Mouse (Mus musculus) gastrocnemius, adult 2 months (tissue): ENCODE measurements around the gene Pwwp2b. TPM values are rescaled to one million over a fixed set of nuclear protein-coding genes. Genes with fewer than 3 reads are reported as not detected.

ENCODE experiments used
- DNase-seq: peaks from one replicate; pipeline ENCODE4 v3.0.0; 2022
- H3K27ac ChIP-seq: fragments of 200-600 bp; 2 replicates; pipeline ENCODE4 v1.8.1; 2022; ENCODE audit warnings: mild to moderate bottlenecking
- H3K4me3 ChIP-seq: fragments of 200-600 bp; 2 replicates; pipeline ENCODE4 v1.8.1; 2022; ENCODE audit warnings: mild to moderate bottlenecking, moderate library complexity
- CTCF ChIP-seq: fragments of 200-600 bp; IDR thresholded peaks from 2 replicates; pipeline ENCODE4 v1.8.1; 2022; ENCODE audit warnings: antibody characterized with exemption, mild to moderate bottlenecking, moderate library complexity
- intact Hi-C: fragments of 180-260 bp; cut with DNase I; formaldehyde crosslinking; loops from one replicate; pipeline ENCODE4 v1.15.1; 2025
- total RNA-seq, 2 experiments: library from RNA; stranded (reverse); gene quantifications; 2 replicates each; pipeline ENCODE4 v1.2.3; 2021

Gene Pwwp2b
- total RNA-seq, 2 experiments from 2014 or later, result 3.0 to 7.4 TPM

DNA sequence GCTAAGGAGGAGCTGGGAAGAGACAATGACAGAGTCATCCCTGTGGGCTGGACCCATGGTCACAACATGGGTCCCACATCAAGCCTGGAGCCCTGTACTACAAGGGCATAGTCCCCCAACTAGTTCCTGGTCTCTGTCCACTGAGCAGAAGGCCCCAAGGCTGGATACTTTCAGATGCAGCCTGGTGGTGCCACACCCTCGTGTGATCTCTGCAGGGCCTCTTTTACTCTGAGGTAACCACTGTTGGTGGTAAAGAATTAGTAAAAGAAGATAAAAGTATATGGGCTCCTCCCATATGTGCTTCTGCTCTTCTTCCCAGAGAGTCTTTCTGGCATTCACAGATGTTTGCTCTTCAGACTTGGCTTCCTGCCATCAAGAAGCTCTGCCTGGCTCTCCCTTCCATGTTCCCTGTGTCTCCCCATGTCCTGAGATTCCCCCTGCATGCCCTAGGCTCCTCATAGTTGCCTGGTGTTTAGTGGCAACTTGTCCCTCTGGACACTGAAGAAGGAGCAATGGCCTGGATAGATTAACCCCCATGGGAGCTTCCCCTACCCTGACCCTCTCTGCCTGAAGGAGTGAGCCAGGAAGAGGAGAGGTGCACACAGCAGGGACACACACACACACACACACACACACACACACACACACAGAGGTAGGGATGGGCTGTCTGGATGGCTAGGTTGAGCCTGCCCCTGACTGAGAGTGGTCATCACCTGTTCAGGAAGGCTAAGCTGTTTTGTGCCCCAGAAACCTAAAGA is 24.5 kb downstream of the Pwwp2b start:
- peak; percentile 46 for DNase-seq
- Histone ChIP-seq H3K27ac (peak overlapping the region; percentile 86), H3K4me3 (peak overlapping the region; percentile 30)
- no peak for TF ChIP-seq CTCF
- intact Hi-C loops, result no loop called here

DNA sequence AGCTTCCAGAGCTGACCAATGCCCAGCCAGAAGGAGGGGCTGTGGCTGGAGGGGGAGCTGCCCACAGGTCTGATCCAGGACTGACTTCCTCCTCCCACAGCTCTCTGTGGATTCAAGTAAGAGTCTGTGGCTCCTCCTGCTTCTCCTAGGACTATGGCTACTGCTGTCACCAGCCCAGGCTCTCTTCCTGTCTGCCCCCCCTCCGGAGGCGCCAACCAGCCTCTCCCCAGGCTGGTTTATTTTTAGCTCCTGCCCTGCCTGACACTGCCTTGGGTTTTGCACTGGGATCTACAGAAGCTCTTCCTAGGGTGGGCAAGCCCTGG is 25.1 kb downstream of the Pwwp2b start:
- intact Hi-C loops, result no loop called here

DNA sequence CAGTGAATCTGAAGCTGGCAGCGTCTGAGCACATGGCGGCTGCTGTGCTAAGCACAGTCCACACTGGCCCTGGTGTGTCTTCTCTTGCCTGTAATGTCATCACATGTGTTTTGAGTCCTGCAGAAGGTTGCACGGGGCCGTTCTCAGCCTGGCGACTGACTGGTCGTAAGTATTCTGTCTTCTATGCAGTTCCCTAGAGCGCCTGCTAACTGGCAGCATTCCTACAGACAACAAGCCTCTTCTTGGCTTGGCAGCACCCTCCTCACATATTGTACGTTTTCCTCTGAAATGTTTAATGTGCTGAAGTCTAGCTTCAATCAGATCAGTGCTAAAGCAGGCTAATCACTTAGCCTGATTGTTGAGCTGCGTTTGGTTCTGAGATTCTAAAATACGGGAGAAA is 27.3 kb downstream of the Pwwp2b start:
- H3K27ac ChIP-seq, result no peak overlapping the region
- no peak overlapping the region for H3K4me3 ChIP-seq
- TF ChIP-seq CTCF, result no peak
- intact Hi-C loops, result no loop called here
- DNase-seq, result no peak

More for the DNA sequence above, 25.1 kb downstream of the Pwwp2b start:
- peak overlapping the region; percentile 30 for H3K4me3 ChIP-seq
- DNase-seq, result peak; percentile 77
- peak overlapping the region; percentile 86 for H3K27ac ChIP-seq
- TF ChIP-seq CTCF, result no peak

DNA sequence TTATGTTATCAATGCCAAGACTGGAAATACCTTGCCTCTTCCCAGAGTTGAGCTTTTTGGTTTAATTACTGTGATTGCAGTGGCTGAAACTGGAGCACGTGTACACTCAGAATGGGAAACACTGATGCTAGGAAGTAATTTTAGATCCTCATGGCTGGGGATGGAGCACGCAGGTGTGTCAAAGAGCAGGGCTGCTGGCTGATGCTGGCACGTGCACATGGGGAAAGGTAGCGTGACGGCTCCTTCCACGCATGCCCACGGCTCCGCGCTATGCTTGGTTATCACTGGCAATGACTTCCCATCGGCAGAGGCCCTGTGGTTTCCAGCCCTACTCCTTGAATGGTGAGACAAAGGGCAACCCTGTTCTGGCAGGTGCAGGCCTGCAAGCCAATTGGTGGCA is 27.9 kb downstream of the Pwwp2b start:
- intact Hi-C loops, result no loop called here
- no peak for TF ChIP-seq CTCF
- H3K4me3 ChIP-seq, result no peak overlapping the region
- no peak for DNase-seq
- no peak overlapping the region for H3K27ac ChIP-seq

DNA sequence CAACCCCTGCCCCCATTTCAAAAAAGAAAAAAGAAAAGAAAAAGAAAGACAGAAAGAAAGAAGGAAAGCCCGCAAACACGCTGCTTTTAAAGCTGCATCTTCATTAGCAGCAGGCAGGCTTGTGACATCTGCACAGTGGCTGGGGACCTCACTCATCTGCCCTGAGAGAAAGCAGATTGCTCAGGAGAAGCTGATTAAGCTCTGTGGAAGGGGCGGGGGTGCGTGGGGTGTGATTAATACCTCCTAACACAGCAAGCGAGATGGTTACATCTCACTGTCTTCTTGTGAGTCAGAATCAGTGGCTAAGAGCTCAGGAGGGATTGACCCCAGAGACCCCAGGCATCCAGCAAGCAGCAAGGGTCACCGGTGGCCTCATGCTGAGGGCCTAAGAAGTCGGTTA is 29.3 kb downstream of the Pwwp2b start:
- no peak overlapping the region for H3K27ac ChIP-seq

DNA sequence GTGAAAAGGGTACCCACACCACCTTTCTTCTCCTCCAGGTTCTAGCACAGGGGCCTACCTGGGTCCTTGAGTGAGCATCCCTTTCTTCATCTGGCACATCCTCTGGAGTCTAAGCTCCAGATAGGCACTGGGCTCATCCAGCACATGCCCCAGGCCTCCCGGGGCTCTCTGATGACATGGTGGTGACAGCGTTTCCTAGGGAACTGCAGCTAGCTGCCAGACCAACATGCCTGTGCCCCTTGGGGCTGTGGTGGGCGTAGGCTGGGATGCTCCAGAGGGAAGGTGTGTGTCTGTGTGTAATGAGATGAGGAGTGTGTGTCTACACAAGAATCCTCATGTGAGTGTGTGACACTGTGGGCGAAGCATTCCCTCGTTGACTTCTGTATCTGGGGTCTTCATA is 31.3 kb downstream of the Pwwp2b start:
- TF ChIP-seq CTCF, result no peak
- no peak overlapping the region for H3K27ac ChIP-seq
- no peak overlapping the region for H3K4me3 ChIP-seq
- no peak for DNase-seq
- intact Hi-C loops, result no loop called here

More for the DNA sequence above, 29.3 kb downstream of the Pwwp2b start:
- intact Hi-C loops, result no loop called here
- TF ChIP-seq CTCF, result no peak
- no peak overlapping the region for H3K4me3 ChIP-seq
- no peak for DNase-seq

DNA sequence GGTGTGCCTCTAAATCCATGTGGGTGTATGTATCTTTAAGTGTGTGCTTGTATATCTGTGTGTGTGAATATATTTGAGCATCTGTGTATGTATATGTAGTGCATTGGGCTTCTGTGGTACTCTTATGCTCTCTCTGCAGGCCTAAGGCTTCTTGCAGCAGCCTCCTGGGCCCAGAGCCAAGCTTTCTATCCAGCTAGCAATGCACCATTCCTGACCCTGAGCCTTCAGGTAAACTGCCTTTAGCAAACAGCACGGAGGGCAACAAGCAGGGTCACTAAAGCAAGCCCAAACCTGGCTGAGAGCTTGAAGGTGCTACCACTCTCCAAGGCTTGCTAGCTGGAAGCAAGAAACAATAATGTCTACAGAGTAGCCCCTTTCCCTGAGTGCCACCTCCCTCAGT is 31.8 kb downstream of the Pwwp2b start:
- no peak overlapping the region for H3K4me3 ChIP-seq
- intact Hi-C loops, result no loop called here
- no peak for TF ChIP-seq CTCF
- no peak for DNase-seq
- no peak overlapping the region for H3K27ac ChIP-seq

DNA sequence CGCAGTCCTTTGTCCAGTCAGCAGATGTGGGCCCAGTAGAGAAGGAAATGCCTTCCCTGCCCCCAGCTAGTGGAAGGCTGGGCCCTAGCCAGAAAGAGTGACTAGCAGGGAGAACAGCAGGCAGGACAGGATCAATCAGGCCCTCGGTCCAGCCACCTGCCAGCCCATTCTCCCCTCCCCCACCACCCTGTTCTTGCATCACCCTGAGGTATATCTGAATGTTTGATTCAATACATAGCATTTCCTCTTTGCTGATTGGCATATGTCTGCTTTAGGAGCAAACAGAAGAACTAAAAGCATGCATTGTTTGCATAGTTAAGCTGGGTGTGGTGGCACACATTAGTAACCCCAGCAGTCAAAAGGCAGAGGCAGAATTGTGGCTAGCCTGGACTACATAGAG is 32.9 kb downstream of the Pwwp2b start:
- Histone ChIP-seq H3K4me3 (no peak overlapping the region), H3K27ac (no peak overlapping the region)
- no peak for TF ChIP-seq CTCF
- intact Hi-C loops, result no loop called here
- DNase-seq, result no peak

DNA sequence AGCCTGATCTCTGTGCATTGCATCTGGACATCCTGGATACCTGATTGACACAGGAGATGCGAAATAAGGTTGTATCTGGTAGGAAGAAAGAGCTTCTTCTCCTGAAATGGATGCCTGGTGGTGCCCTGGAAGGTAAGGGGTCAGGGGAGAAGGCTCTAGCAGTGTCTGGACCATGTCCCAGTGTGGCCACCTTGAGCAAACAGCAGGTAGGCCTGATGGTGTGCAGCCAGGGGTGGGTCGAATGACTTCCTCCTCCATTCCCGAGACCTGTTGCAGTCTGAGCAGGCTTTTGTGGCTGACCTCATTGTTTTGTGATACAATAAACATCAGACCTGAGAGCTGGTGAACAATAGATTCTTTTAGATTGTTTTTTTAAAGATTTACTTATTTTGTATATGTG is 33.8 kb downstream of the Pwwp2b start:
- no peak for DNase-seq
- no peak for TF ChIP-seq CTCF
- intact Hi-C loops, result no loop called here
- Histone ChIP-seq H3K27ac (no peak overlapping the region), H3K4me3 (no peak overlapping the region)

DNA sequence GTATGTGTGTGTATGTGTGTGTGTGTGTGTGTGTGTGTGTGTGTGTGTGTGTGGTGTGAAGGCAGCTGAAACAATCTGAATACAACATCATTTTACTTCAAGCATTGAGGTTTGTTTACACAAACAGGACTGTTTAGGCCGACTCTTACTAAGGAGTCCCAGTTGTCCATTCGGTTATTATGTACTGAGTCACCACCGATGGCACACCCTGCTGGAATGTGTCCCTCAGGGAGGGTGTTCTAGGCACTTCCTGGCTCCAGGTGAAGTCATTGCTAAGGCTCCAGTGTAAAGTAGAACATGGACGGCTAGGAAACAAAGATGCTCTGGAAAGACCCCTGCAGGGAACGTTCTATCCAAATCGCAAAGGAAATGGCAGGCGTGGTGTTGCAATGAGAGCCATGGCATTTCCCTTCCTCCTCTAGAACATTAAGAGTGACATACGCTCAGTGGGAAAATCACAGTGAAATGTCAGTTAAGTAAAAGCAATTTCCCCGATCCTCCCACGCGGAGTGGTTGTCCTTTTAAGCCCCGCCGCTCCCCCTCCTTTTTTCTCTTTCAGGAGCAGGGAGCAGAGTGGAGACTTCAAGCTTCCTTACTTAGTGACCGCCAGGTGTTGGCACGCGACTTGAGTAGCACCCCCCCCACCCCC is 37.1 kb downstream of the Pwwp2b start:
- TF ChIP-seq CTCF, result no peak
- H3K4me3 ChIP-seq, result no peak overlapping the region
- intact Hi-C loops, result no loop called here
- no peak for DNase-seq
- no peak overlapping the region for H3K27ac ChIP-seq

DNA sequence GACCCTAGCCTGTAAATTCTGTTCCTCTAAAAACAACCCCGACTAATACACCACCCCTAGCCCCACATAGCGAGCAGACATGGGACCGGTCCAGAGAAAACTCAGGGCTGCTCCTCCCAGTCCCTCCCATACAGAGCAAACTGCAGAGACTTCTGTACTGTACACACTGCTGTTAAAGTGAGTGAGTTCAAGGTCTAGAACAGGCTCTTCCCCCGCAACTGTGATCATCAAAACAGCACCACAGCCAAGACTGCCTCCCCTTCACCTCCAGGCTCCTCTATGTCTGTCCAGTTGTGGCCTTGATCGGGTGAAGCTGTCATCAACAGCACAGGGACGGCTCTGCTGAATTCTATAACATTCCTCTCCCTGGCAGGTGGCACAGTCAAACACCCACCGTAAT is 40.3 kb downstream of the Pwwp2b start:
- intact Hi-C loops, result no loop called here
- TF ChIP-seq CTCF, result no peak
- DNase-seq, result no peak
- no peak overlapping the region for H3K4me3 ChIP-seq
- no peak overlapping the region for H3K27ac ChIP-seq

DNA sequence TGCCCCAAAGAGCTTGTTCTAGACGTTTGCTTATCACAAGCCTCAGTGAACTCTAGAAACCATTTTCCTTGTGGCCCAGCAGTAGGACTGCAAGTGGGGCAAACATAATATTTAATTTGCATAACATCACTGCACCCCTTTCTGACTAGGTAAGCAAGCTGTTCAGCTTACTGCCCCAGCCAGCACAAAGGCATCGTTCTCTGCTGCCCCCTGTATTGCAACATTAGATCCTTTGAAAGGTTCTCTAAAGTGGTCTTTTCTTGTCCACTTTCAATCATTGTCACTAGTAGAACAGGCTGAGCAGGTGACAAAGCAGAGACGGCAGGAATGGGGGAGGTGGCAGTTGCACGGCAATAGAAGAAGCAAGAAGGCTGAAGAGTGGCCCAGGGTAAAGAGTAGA is 45.1 kb downstream of the Pwwp2b start:
- Histone ChIP-seq H3K27ac (no peak overlapping the region), H3K4me3 (no peak overlapping the region)
- intact Hi-C loops, result no loop called here
- DNase-seq, result no peak
- no peak for TF ChIP-seq CTCF

DNA sequence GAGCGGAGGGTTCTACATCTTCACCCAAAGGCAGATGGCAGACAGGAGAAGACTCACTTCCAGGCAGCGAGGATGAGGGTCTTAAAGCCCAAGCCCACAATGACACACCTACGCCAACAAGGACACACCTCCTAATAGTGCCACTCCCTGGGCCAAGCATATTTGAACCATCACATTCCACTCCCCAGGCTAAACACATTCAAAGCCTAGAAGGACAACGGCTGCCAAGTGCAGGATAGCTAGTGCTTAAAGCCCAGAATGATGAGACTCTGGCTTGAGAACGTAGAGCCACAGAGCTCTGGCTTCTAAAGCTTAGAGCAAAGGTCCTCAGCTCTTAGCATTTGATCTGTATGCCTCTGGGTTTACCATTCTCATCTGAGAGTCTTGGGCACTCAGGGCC is 45.8 kb downstream of the Pwwp2b start:
- no peak overlapping the region for H3K27ac ChIP-seq
- DNase-seq, result no peak
- intact Hi-C loops, result no loop called here
- H3K4me3 ChIP-seq, result no peak overlapping the region
- no peak for TF ChIP-seq CTCF

DNA sequence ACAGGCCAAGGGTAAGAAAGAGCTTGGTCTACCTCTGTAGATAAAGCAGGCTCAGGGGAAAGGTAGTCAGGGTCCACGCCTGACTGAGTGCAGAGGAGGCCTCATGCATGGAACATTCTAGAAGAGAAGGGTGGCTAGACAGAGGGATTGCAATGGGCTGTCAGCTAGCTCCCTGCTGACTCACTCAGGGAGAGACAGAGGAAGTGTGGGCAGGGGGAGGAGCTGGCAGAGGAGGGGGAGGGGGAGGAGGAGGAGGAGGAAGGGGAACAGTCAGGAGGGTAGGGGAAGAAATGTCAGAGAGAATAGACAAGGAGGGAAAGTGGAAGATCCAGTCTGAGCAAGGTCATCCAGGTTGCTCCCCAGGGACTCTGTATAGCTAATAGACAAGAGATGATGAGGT is 47.4 kb downstream of the Pwwp2b start:
- H3K4me3 ChIP-seq, result no peak overlapping the region
- intact Hi-C loops, result loop anchor here (5.0 kb wide), 1 partner anchor 173 kb away; no protein-coding TSS in a partner anchor
- H3K27ac ChIP-seq, result no peak overlapping the region

More for the DNA sequence above, 47.4 kb downstream of the Pwwp2b start:
- TF ChIP-seq CTCF, result no peak
- DNase-seq, result no peak
